Mouse (Mus musculus): ENCODE results near the gene Clca1. TPM values are rescaled to one million over a fixed set of nuclear protein-coding genes. Genes with fewer than 3 reads are reported as not detected.

The Clca1 gene
- polyA plus RNA-seq (2014; fragmentation: Illumina TruSeq; extraction: RNeasy Lipid Tissue Mini Kit (QIAGEN cat#74804); ENCODE audit: low read depth, low replicate concordance), result 0.17 TPM

GRCm38 (mm10) chr3:145032676-145033075, at the start of gene Clca1:
Gene Clca1 (minus strand): TSS chr3:145032776.

GRCm38 (mm10) chr3:144974945-144975344, 57.6 kb downstream of the Clca1 start, which contains the start of gene Clca4a:
Gene Clca4a (minus strand): TSS chr3:144975045.

Other genes starting within 250 kb of the Clca1 start
- gene Clca3a2, start 213.3 kb downstream of the Clca1 start, polyA plus RNA-seq (2014; fragmentation: Illumina TruSeq; extraction: RNeasy Lipid Tissue Mini Kit (QIAGEN cat#74804); ENCODE audit: low read depth, low replicate concordance), result not detected
- not detected for gene Clca3b, start 183.4 kb downstream of the Clca1 start, polyA plus RNA-seq (2014; fragmentation: Illumina TruSeq; extraction: RNeasy Lipid Tissue Mini Kit (QIAGEN cat#74804); ENCODE audit: low read depth, low replicate concordance)
- gene Clca4b, start 100.2 kb downstream of the Clca1 start, polyA plus RNA-seq (2014; fragmentation: Illumina TruSeq; extraction: RNeasy Lipid Tissue Mini Kit (QIAGEN cat#74804); ENCODE audit: low read depth, low replicate concordance), result not detected
- gene Clca4a, start 57.7 kb downstream of the Clca1 start, polyA plus RNA-seq (2014; fragmentation: Illumina TruSeq; extraction: RNeasy Lipid Tissue Mini Kit (QIAGEN cat#74804); ENCODE audit: low read depth, low replicate concordance), result not detected
- not detected for gene Clca2, start 66.7 kb upstream of the Clca1 start, polyA plus RNA-seq (2014; fragmentation: Illumina TruSeq; extraction: RNeasy Lipid Tissue Mini Kit (QIAGEN cat#74804); ENCODE audit: low read depth, low replicate concordance)
- 45.8 TPM for gene Odf2l, start 85.8 kb upstream of the Clca1 start, polyA plus RNA-seq (2014; fragmentation: Illumina TruSeq; extraction: RNeasy Lipid Tissue Mini Kit (QIAGEN cat#74804); ENCODE audit: low read depth, low replicate concordance)

All from adrenal gland, adult 10 weeks (tissue).